Mouse (Mus musculus) layer of hippocampus, postnatal 10 days (tissue): ENCODE data around the gene Pym1. TPM values are rescaled to one million over a fixed set of nuclear protein-coding genes. Genes with fewer than 3 reads are reported as not detected.

Source experiments
- DNase-seq, 2 experiments: peaks; one replicate each; pipeline ENCODE4 v3.0.0; 2021; ENCODE audit warnings: low spot score in 2 of 2
- total RNA-seq, 2 experiments: library from RNA; stranded (reverse); gene quantifications; 2 replicates each; pipeline ENCODE4 v1.2.3; 2021

The Pym1 gene
- total RNA-seq, 2 experiments from 2014 or later = 34.9 to 35.1 TPM

DNA sequence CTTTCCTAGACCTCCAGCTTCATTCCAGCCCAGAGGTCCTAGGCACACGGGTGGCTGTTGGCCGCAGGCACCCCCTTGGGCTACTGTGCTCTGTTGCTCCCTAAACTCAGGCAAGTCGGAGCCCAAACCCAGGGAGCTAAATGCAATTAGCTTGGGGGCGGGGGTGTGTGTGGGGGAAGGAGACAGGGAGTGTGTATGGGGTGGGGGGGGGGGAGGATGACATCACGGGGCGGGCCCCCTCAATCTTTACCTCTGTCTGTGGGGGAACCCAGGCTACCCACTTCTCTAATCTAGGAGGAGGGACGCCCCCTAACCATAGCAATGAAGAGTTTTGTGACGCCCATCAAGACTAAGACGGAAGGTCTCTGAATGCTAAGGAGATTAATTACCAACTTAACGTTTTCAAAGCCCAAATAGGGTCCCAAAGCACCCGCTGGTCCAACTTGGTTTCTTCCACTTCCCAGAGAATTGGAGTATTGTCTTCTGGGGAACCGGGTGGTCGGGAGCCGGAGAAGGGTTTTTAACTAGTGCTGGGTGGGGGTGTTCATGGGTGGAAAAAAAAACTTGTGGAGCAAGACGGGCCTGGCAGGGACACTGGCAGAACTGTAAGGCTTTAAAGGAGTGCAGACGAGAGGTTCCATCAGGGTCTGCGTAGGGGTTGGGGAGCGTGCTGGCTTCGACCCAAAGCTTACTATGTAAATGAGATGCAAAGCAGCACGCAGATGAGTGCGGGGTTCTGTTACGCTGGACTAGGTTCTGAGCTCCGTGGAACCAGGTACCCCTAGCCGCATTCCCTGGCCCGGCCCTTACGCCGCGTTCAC, 56.8 kb downstream of the Pym1 start, which contains the start of gene Tmem198b:
Tmem198b (minus strand) TSS at position 100 of the 821 bp plus-strand sequence.
- peak; percentile 76 to 80 for DNase-seq

DNA sequence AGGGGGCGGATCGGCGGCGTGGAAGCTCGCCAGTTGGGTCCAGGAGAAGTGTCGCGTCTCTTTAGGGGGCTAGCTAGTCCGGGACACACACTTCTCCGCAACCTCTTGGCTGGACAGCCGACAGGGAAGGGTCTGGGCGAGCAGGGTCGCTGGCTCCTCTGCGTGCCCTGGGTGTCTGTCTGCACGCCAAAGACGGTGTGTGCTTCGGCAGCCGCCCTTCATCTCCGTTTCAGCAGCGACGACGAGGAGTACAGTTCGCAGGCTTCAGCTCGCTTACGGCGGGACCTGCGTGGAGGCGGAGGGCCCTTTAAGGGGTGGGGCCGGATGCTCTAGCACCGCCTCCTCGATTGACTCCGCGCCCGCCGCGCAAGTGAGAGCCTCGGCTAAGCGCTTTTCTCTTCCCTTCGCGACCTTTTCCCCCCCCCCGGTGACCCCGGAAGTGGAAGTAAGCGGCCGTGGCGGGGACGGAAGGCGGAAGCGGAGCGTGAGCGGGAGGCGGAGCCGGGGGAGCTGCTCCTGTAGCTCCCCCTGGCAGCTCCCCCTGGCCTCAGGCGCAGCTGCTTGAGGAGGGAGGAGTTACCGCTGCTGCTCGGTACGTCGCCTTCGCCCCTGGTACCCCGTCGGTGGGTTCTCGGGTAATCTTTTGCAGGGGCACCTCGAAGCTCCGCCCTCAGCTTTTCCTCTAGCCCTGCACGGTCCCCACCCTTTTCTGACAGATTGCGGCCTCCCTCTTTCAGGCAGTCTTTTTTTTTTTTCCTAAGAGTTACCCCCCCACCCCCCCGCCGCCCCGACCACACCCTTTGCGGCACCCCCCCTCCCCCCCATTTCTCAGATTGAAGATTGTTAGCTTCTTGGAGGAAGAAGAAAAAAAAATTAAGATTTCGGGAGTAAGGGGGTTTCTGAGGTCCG, 57.7 kb downstream of the Pym1 start:
- peak; percentile 89 to 96 for DNase-seq

DNA sequence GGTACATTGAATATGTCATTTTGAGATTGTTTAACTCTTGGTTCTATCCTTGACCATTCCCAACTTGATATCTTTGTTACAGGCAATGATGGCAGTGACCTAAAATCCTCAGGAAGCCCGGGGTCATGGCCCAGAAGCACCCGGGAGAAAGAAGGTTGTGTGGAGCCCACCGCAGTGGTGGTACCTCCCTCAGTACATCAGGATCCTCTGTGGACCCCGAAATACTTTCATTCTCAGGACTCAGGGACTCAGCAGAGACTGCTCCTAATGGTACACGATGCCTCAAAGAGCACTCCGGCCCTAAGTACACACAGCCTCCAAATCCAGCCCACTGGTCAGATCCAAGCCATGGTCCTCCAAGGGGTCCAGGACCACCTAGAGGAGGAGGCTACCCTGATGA, 58.4 kb downstream of the Pym1 start:
- no peak for DNase-seq

DNA sequence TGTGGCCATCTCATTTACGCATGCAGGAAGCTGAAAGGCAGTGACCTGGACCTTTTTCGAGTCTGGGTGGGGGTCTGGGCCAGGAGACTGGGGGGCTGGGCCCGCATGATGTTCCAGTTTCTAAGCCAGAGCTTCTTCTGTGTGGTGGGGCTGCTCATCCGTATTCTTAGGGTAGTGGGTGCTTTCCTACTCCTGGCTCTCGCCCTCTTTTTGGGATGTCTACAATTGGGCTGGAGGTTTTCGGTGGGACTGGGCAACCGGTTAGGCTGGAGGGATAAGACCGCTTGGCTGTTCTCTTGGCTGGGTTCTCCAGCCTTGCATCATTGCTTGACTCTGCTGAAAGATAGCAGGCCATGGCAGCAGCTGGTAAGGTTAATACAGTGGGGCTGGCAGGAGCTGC, 59.3 kb downstream of the Pym1 start:
- DNase-seq = no peak

Other genes starting within 250 kb of the Pym1 start
- 10 to 100 TPM; 25.5 to 29.3 TPM for gene Myl6b, start 249.2 kb upstream of the Pym1 start, total RNA-seq
- 10 to 100 TPM; 10.1 to 11.9 TPM for gene Esyt1, start 222.0 kb upstream of the Pym1 start, total RNA-seq
- gene Zc3h10, start 200.1 kb upstream of the Pym1 start, total RNA-seq = 10 to 100 TPM; 12.2 to 14.0 TPM
- 1,000 to 10,000 TPM; 2,468 to 2,532 TPM for gene Rpl41, start 198.6 kb upstream of the Pym1 start, total RNA-seq
- 10 to 100 TPM; 83.2 to 87.6 TPM for gene Pa2g4, start 181.9 kb upstream of the Pym1 start, total RNA-seq
- gene Erbb3, start 158.2 kb upstream of the Pym1 start, total RNA-seq = under 1 TPM; 0.71 to 0.76 TPM
- gene Rps26, start 121.1 kb upstream of the Pym1 start, total RNA-seq = 100 to 1,000 TPM; 508 to 545 TPM
- 10 to 100 TPM; 17.2 to 17.7 TPM for gene Ikzf4, start 101.9 kb upstream of the Pym1 start, total RNA-seq
- 10 to 100 TPM in 1 of 2 experiments, 1 to 10 TPM in 1; 9.5 to 11.9 TPM for gene Suox, start 73.8 kb upstream of the Pym1 start, total RNA-seq
- 100 to 1,000 TPM; 118 to 125 TPM for gene Rab5b, start 51.6 kb upstream of the Pym1 start, total RNA-seq
- 1 to 10 TPM in 1 of 2 experiments, under 1 TPM in 1; 0.91 to 1.1 TPM for gene Pmel, start 43.7 kb upstream of the Pym1 start, total RNA-seq
- gene Cdk2, start 42.9 kb upstream of the Pym1 start, total RNA-seq = 1 to 10 TPM; 7.9 to 9.6 TPM
- 1 to 10 TPM; 8.0 to 8.2 TPM for gene Dgka, start 3.0 kb upstream of the Pym1 start, total RNA-seq
- gene Mmp19, start 43.0 kb downstream of the Pym1 start, total RNA-seq = under 1 TPM; 0.53 to 0.89 TPM
- 10 to 100 TPM; 59.9 to 65.7 TPM for gene Dnajc14, start 56.2 kb downstream of the Pym1 start, total RNA-seq
- 10 to 100 TPM; 13.9 to 17.6 TPM for gene Tmem198b, start 56.5 kb downstream of the Pym1 start, total RNA-seq
- 10 to 100 TPM; 40.9 to 48.2 TPM for gene Sarnp, start 69.4 kb downstream of the Pym1 start, total RNA-seq
- gene Ormdl2, start 73.8 kb downstream of the Pym1 start, total RNA-seq = 1 to 10 TPM; 3.7 to 6.0 TPM
- 10 to 100 TPM; 23.1 to 24.0 TPM for gene Gdf11, start 143.8 kb downstream of the Pym1 start, total RNA-seq
- 100 to 1,000 TPM in 1 of 2 experiments, 10 to 100 TPM in 1; 81.7 to 110 TPM for gene Cd63, start 153.1 kb downstream of the Pym1 start, total RNA-seq
- gene Rdh5, start 175.0 kb downstream of the Pym1 start, total RNA-seq = 1 to 10 TPM; 5.6 to 6.7 TPM
- 100 to 1,000 TPM; 109 to 123 TPM for gene Bloc1s1, start 176.1 kb downstream of the Pym1 start, total RNA-seq
- gene Itga7, start 185.9 kb downstream of the Pym1 start, total RNA-seq = 10 to 100 TPM; 22.2 to 27.4 TPM
- not detected for gene Mettl7b, start 213.1 kb downstream of the Pym1 start, total RNA-seq
- gene Olfr9, start 241.5 kb downstream of the Pym1 start, total RNA-seq = not detected